Mouse (Mus musculus): ENCODE measurements around the gene Mest.

The Mest gene

GRCm38 (mm10) chr6:30745591-30745990 lies 22.2 kb downstream of the Mest start:
- DNase-seq, result no peak

GRCm38 (mm10) chr6:30747631-30748357 lies 24.4 kb downstream of the Mest start:
- no peak for DNase-seq

GRCm38 (mm10) chr6:30748358-30748910 lies 25.1 kb downstream of the Mest start:
- no peak for DNase-seq

GRCm38 (mm10) chr6:30749042-30749689 lies 25.8 kb downstream of the Mest start:
- DNase-seq, result no peak

GRCm38 (mm10) chr6:30749892-30750291 lies 26.5 kb downstream of the Mest start:
- DNase-seq, result no peak

GRCm38 (mm10) chr6:30750482-30750881 lies 27.1 kb downstream of the Mest start:
- no peak for DNase-seq

- no peak for DNase-seq
Observed at GRCm38 (mm10) chr6:30751209-30751608, 27.9 kb downstream of the Mest start.

Measured in thymus, postnatal 14 days (tissue).